Mouse (Mus musculus): Measurements from ENCODE around the gene Olfr93.

DNA sequence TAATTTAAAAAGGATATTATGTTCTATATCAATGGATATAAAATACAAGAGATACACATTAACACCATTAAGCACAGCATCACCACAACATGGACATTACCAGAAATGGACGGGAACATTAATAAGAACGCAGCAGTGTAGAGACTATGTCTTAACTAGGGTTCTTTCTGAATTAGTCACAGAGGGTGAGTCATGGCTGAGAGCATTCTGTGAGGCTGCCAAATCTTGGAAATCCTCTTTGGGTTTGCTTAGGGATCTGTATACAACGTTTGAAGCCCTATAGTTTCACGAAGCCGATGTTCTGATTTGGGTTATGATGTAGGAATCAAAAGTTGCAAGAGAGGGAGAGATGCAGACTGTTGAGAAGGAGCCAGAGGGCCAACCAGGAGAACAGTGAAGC, 33.5 kb upstream of the Olfr93 start:
- TF ChIP-seq CTCF (IDR thresholded peaks at IDR 0.05) (no peak), EP300 (IDR thresholded peaks at IDR 0.05) (no peak)

Data from lung, postnatal 0 days (tissue).